Mouse (Mus musculus) ES-Bruce4 (cell line): ENCODE measurements around the gene Apoa4. TPM values are rescaled to one million over a fixed set of nuclear protein-coding genes. Genes with fewer than 3 reads are reported as not detected.

Experiments used
- H3K27ac ChIP-seq: 2 replicates; pipeline ENCODE4 v1.5.1; 2012; ENCODE audit warnings: low read length, inconsistent platforms; ENCODE audit not compliant: insufficient read depth
- H3K27me3 ChIP-seq: 2 replicates; pipeline ENCODE4 v1.6.1; 2012; ENCODE audit warnings: mild to moderate bottlenecking, low read length, inconsistent platforms; ENCODE audit not compliant: control insufficient read depth, poor library complexity, insufficient read depth, severe bottlenecking
- H3K36me3 ChIP-seq: 2 replicates; pipeline ENCODE4 v1.6.1; 2012; ENCODE audit warnings: inconsistent platforms, mild to moderate bottlenecking, low read length, moderate library complexity; ENCODE audit not compliant: control insufficient read depth, poor library complexity, insufficient read depth, severe bottlenecking
- H3K4me1 ChIP-seq: one replicate; pipeline ENCODE4 v1.8.1; 2011; ENCODE audit warnings: low read length; ENCODE audit not compliant: control insufficient read depth, insufficient read depth
- H3K4me3 ChIP-seq: 2 replicates; pipeline ENCODE4 v1.5.1; 2011; ENCODE audit warnings: low read depth, mild to moderate bottlenecking, low read length
- H3K9ac ChIP-seq: 2 replicates; pipeline ENCODE4 v1.6.1; 2012; ENCODE audit warnings: low read depth, mild to moderate bottlenecking, inconsistent platforms; ENCODE audit not compliant: poor library complexity, severe bottlenecking
- H3K9me3 ChIP-seq: replicated peaks from 2 replicates; pipeline ENCODE4 v1.6.1; 2012; ENCODE audit warnings: mild to moderate bottlenecking, low read length, inconsistent platforms; ENCODE audit not compliant: control insufficient read depth, poor library complexity, insufficient read depth, severe bottlenecking
- CTCF ChIP-seq: IDR thresholded peaks from one replicate; pipeline ENCODE4 v1.8.1; 2011; ENCODE audit warnings: low read depth, low read length
- EP300 ChIP-seq: IDR thresholded peaks from 2 replicates; pipeline ENCODE4 v1.6.1; 2011; ENCODE audit warnings: low read depth, low read length; ENCODE audit not compliant: insufficient read depth
- POLR2A ChIP-seq: IDR thresholded peaks from one replicate; pipeline ENCODE4 v1.8.1; 2011; ENCODE audit warnings: low read length; ENCODE audit not compliant: insufficient read depth
- polyA plus RNA-seq: library from polyadenylated mRNA; stranded (reverse); fragments of >200 nt; gene quantifications from 2 replicates; pipeline ENCODE4 v1.2.4, GENCODE M21; 2011; ENCODE audit warnings: low read depth; ENCODE audit not compliant: missing spikeins, insufficient read depth, insufficient read length

Apoa4 gene
- polyA plus RNA-seq, 1 experiment = not detected

DNA sequence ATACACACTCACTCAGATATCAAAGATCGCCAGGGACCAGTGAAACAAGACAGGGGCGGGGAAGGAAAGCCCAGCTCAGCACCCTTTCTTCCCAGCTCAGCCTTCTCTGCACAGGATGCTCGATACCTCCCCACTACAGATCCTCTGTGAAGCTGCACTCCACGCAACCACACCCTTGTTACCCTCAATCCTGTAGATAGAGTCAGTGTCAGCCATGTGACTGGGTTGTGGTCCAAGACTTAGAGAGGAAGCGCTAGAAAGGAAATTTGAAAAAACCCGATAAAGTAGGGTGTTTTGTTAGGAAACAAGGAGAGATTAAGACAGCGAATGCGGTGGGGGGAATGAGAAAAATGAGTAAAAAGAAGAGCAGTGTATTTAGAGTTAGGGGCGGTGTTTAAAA is 31.6 kb downstream of the Apoa4 start:
- Histone ChIP-seq H3K4me3 (no peak overlapping the region), H3K36me3 (peaks cover 23% of the 10 kb centered on the region), H3K4me1 (no peaks in the 10 kb centered on the region), H3K27ac (no peak overlapping the region), H3K9ac (peak overlapping the region; percentile 74), H3K27me3 (no peaks in the 10 kb centered on the region), H3K9me3 (no peaks in the 10 kb centered on the region)
- TF ChIP-seq POLR2A (no peak), CTCF (no peak), EP300 (no peak)

DNA sequence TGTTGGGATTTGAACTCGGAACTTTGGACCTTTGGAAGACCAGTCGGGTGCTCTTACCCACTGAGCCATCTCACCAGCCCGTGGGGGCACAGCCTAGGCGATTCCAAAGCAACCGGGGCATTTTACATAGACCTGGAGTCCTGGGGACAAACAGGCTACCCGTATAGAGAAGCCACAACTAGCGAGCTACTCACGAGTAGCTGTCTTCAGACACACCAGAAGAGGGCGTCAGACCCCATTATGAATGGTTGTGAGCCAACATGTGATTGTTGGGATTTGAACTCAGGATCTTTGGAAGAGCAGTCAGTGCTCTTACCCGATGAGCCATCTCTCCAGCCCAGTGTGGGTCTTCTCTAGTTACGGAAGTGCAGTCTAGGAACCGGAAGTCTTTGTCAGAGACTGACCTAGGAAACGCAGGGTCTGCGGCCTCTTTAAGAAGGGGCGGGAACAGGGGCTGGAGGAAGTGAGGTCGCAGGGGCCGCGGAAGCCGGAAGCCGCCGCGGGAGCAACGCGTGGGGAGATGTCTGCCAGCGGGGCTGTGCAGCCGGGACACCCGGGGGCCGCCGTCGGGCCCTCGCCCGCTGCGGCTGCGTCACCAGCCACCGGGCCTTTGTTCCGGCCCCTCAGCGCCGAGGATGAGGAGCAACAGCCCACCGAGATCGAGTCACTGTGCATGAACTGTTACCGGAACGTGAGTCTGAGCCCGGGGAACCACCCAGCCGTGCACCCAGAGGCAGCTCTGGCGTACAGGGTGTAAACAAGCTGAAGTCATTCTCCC is 32.4 kb downstream of the Apoa4 start, which contains the start of gene Zpr1:
Gene Zpr1, plus strand, starts transcription at position 388 of the 778 bp plus-strand sequence.
- no peaks in the 10 kb centered on the region for H3K4me1 ChIP-seq
- H3K27ac ChIP-seq = no peak within 1 kb of the TSS
- H3K36me3 ChIP-seq = peaks cover 31% of the 10 kb centered on the region
- H3K9me3 ChIP-seq = no peaks in the 10 kb centered on the region
- H3K4me3 ChIP-seq = peak within 1 kb of the TSS; percentile 88
- no peaks in the 10 kb centered on the region for H3K27me3 ChIP-seq
- TF ChIP-seq EP300 = no peak
- no peak for TF ChIP-seq POLR2A
- no peak for TF ChIP-seq CTCF
- H3K9ac ChIP-seq = peak within 1 kb of the TSS; percentile 74

DNA sequence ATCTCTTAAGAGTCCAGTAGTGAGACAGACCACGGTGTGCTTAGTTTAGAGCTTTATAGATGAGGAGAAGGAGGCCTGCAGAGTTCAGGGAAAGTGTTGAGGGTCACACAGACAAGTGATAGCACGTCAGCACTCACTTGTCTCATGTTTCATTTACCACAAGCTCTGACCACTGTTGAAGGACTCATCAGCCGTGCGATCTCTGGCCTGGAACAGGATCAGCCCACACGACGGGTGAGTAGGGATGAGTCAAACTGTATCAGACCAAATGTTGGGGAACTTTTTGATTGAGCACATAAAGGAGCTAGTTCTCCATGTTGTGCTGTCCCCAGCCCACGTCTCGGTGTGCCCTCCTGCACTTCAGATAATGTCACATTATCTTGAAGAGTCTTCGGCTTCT is 34.0 kb downstream of the Apoa4 start:
- no peak for TF ChIP-seq CTCF
- no peak for TF ChIP-seq EP300
- no peak for TF ChIP-seq POLR2A
- Histone ChIP-seq H3K27ac (no peak overlapping the region), H3K9me3 (no peaks in the 10 kb centered on the region), H3K4me3 (no peak overlapping the region), H3K9ac (no peak overlapping the region), H3K36me3 (peaks cover 35% of the 10 kb centered on the region), H3K27me3 (no peaks in the 10 kb centered on the region), H3K4me1 (no peaks in the 10 kb centered on the region)

DNA sequence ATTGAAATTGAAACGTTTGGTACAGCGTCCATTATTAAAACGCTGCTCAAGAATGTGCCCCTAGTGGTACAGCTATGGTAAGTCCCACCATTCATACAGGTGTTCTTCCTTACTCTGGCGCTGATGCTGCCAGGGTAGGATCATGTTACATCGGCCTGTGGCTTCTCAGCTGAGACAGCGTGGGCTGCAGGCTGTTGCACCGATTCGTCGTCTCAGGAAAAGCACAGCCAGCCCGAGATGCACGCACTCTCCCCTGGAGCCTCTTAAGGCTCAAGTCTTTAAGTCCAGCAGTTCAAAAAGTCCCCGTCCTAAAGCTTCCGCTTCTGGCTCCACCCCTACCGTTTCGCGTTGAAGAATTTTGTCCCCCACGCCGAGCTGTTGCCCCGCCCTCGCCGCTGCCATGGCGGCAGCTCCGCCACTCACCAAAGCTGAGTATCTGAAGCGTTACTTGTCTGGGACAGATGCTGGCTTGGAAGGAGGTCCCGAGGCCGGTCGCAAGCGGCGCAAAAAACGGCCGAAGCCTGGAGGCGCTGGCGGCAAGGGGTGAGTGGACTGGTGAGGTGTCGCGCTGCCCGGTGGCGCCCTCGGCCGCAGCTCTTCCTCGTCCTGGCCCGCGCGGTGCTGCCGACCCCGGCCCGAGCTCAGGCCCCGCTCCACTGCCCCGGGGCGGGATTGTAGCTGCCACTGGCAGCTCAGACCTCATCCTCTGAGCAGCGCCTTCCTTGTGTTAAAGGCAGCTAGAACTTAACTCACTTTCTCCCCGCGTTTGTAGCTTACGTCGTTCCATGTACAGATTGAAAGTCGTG is 42.3 kb downstream of the Apoa4 start, which contains the start of gene Bud13:
Gene Bud13, plus strand, starts transcription at position 378 of the 806 bp plus-strand sequence.
- peaks cover 23% of the 10 kb centered on the region for H3K36me3 ChIP-seq
- H3K4me1 ChIP-seq = no peaks in the 10 kb centered on the region
- H3K9ac ChIP-seq = peak within 1 kb of the TSS; percentile 79
- TF ChIP-seq CTCF (peak; percentile 10), EP300 (no peak)
- H3K4me3 ChIP-seq = peak within 1 kb of the TSS; percentile 60
- H3K27me3 ChIP-seq = no peaks in the 10 kb centered on the region
- H3K9me3 ChIP-seq = no peaks in the 10 kb centered on the region
- peak within 1 kb of the TSS; percentile 38; the same call in 1 of the 2 replicates for H3K27ac ChIP-seq

Other genes with a start within 250 kb of the Apoa4 start
- 76.6 and 77.0 TPM in 2 replicates for gene Pafah1b2, start 228.0 kb upstream of the Apoa4 start, polyA plus RNA-seq
- gene Sik3, start 227.9 kb upstream of the Apoa4 start, polyA plus RNA-seq = 23.2 and 28.1 TPM in 2 replicates
- gene Apoa1, start 12.1 kb upstream of the Apoa4 start, polyA plus RNA-seq = not detected in 2 replicates
- gene Apoc3, start 5.1 kb upstream of the Apoa4 start, polyA plus RNA-seq = not detected in 2 replicates
- not detected in 2 replicates for gene Apoa5, start 27.9 kb downstream of the Apoa4 start, polyA plus RNA-seq
- gene Zpr1, start 32.4 kb downstream of the Apoa4 start, polyA plus RNA-seq = 69.0 and 69.1 TPM in 2 replicates
- gene Bud13, start 42.3 kb downstream of the Apoa4 start, polyA plus RNA-seq = 26.4 and 28.5 TPM in 2 replicates
- gene 4931429L15Rik, start 79.3 kb downstream of the Apoa4 start, polyA plus RNA-seq = not detected in 2 replicates